Mouse (Mus musculus) cerebellum, postnatal 10 days (tissue): ENCODE data around the gene Samd11.
A peak's percentile ranks its signal among the peaks of the same experiment; 100 is the strongest.

Experiments
- DNase-seq, 2 experiments: peaks; one replicate each; pipeline ENCODE4 v3.0.0; 2021; ENCODE audit warnings: mixed read lengths in 2 of 2

Samd11 gene

DNA sequence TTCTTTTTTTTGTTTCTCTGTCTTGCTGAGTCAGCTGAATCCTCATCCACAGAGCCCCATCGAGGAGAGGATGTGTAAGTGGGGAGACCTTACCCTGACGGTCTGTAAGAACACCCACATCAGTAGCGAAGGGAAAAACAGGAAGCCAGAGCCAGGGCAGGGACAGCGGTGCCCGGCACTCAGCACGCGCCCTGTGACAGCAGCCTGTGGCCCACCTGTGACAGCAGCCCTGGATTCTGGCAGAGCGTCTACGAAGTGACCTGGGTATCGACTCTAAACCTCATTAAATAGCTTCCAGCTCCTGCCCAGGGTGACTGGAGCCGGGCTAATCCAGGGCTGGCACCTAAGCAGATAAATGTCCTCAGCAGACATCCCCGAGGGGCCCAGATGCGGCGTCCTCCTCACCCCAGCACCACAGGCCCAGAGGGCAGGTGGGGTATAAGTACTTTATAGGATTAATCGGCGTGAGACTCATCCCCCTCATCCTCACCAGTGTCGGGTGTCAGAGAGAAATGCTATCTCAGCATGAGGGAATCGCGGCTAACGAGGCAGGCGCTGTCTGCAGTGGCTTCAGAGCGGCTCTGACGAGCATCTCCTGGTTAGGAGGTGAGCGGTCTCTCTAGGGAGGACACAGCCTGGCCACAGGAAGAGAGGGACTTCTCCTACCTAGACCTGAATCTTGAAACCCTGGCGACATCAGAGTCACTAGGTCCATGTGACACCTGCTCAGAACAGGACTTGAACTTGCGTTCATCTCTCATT lies at the start of gene Samd11:
Gene Samd11 (minus strand): TSS at position 580 of the 762 bp plus-strand sequence.
- DNase-seq = no peak

DNA sequence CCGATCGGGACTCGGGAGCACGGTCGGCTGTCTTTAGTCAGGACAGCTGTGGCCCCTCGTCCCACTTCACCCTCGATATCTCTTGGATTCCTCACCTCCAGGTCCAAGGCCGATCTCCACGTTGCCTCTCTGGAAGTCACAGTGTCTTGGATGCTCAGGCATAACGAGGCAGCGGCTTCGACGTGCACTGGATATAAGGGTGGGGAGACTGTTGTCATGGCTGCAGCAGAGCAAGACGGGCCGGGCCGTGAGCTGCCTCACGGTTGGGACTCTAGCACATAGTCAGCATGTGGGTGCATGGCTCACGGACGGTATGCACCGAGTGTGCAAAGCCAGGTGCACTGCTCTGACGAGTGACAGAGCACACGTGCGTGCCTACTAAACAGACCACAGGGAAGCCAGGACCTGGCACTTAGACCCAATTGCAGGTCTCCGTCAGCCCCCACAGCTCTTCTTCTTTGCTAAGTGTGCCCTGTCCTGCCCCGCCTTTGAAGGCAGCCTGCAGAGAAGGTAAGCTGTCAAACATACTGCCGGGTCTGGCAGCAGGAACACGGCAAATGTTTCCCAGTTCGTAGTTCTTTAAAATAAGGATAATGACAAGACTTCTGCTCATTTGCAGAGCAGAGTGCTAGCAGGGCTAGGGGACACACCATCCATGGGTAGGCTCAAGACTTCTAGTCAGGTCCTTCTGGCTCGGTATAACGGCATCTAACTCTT lies 938 bp downstream of the Samd11 start:
- DNase-seq = peak; percentile 31 to 34

DNA sequence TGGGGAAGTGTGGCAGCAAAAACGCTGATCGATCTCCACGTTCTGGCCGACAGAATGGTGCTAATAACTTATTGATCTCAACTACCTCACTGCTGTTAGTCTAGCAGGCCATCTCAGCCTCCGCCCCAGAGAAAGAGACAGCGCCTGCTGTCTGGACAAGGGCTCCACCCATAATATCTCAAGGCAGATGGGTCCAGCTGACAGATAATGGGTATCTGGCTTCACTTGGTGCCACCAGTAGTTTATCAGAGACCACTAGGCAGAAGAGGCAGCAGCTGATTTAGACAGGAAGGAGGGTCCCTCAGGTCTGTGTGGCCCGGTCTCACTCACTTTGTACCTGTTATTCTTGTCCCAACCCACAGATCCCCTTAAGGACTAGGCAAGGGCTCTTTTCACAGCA lies 2.4 kb downstream of the Samd11 start:
- DNase-seq = no peak

DNA sequence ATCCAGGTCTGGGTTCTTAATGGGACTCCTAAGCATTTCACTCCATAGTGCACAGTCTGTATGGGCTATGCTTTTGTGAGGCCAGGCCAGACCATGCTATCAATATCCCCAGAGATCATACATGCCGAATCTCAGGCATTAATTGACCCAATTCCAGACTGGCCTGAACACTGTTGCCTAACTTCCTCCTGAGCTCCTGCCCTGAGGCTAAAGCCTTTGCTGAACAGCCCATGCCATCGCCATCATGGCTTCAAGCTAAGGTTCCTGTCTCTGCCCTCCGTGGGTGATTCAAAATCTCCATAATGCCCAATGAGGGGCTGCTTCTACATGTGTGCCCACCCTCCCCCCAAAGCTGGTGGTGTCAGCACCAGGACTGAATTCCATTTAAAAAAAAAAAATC lies 2.8 kb downstream of the Samd11 start:
- no peak for DNase-seq

DNA sequence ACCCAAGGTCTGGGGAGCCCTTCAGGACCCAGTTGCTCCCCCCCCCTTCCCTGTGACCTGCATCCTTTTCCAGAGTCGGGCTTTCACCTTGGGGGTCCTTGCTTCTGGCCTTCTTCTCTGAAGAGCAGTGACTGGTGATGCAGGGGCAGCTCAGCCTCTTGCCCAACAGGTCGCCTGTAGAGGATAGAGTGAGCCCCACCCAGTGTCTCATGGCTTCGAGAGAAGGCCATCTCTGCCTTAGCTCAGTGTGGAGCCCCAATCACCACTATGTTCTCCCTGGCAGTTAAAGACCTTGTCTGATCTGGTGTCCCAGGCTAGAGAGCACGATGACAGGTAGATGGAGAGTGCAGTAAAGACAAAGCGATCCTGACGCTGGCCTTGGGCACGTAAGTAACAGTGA lies 3.3 kb downstream of the Samd11 start:
- no peak for DNase-seq

DNA sequence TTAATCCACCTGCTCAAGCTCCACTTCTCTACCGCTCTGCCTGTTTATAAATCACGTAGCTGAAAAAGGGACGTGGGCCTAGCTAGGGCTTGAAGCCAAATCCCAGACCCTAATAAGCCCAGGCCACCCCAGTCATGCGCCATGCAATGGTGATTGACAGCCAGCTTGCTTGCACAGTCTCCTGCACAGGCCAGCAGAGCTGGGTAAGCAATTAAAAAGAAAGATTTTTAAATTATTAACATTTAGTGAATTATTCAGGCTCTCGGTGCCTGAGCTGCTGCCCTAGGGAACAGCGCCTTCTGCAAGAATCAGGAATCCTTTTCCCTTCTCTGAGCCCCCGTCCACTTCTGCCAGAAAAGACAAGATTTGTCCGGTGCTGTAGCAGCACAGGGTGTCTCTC lies 4.4 kb downstream of the Samd11 start:
- no peak for DNase-seq

DNA sequence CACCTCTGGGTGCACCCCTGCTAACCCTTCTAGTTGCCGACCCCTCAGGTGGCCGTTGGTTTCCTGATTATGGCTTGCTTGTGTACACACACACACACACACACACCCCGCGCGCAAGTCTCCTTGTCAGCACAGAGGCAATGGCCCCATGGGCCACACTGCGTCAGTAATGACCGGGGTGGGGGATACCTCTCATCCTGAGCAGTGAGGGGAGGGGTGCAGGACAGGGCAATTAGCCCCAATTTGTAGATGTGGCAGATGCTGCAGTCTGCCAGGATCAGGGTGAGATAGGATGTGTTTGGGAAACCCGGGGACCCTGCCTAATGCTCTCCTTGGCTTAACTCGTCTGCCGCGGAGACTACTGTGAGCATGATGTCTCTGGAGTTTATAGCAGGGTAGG lies 5.9 kb downstream of the Samd11 start:
- no peak for DNase-seq

DNA sequence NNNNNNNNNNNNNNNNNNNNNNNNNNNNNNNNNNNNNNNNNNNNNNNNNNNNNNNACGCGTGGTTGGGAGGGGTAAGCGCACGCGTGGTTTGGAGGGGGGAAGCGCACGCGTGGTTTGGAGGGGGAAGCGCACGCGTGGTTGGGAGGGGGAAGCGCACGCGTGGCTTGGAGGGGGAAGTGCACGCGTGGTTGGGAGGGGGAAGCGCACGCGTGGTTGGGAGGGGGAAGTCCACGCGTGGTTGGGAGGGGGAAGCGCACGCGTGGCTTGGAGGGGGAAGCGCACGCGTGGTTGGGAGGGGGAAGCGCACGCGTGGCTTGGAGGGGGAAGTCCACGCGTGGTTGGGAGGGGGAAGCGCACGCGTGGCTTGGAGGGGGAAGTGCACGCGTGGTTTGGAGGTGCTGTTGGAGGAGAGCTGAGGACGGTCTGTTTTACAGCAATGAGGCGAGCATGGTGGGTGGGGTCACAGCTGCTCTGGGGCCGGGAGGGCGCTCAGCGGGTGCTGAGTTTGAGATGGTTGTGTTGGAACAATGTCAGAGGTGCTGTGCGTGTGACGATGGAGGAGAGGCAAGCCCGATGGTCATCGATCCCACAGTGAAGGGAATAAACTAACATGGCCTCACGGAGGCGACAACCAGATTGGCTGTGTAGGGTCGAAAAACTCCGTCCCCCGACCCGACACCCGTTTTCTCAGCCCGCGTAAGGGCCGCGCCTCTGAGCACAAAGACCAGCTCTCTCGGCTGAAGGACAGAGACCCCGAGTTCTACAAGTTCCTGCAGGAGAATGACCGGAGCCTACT lies 18.6 kb downstream of the Samd11 start:
- DNase-seq = peak; percentile 61 to 62

DNA sequence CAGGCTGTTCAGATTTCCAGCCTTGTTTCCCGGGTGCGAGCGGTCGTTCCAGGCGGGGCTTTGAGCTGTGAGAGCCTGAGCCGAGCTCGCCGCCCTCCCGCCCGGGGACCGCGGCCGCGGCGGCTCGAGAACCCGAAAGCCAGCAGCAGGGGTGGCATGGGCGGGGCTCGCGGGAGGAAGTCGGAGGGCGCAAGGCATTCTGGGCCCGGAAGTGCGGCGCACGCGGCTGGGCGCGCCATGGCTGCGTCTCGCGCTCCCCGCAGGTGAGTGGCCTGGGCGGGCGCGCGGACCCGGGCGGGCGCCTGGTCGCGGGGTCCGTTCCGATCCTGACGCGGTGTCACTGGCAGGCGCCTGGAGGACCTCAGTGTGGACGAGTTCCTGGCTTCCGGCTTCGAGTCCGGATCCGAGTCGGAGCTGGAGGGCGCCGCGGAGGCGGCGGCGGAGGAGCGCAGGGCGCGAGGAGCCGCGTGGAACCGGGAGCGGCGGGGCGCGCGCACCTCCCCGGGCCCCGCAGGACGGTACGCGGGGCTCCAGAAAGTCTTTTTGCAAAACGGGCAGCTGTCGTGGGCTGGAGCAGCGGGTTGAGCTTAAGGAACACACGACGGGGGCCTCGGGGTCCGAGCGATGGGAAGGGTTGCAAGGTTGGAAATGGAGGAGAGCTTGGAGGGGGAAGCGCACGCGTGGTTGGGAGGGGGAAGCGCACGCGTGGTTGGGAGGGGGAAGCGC lies 19.5 kb downstream of the Samd11 start, which contains the start of gene Noc2l:
Gene Noc2l (plus strand): TSS at position 203 of the 726 bp plus-strand sequence.
- peak; percentile 96 to 98 for DNase-seq

DNA sequence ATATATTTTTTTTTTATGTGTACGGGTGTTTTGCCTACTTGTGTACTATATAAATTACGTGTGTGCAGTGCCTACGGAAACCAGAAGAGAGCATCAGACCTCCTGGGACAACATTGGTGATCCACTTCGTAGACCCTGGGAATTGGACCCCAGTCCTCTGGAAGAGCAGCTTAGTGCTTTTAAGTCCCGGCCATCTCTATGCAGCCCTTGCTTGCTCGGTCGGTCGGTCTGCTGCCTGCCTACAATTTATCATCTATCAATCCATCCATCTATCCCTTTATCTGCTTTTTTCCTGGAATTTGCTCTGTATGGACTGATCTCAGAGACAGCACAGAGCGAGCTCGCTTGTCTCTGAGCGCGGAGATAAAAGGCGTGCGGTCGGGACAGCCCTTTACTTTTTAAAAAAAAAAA lies 20.1 kb downstream of the Samd11 start:
- peak; percentile 54 to 62 for DNase-seq

DNA sequence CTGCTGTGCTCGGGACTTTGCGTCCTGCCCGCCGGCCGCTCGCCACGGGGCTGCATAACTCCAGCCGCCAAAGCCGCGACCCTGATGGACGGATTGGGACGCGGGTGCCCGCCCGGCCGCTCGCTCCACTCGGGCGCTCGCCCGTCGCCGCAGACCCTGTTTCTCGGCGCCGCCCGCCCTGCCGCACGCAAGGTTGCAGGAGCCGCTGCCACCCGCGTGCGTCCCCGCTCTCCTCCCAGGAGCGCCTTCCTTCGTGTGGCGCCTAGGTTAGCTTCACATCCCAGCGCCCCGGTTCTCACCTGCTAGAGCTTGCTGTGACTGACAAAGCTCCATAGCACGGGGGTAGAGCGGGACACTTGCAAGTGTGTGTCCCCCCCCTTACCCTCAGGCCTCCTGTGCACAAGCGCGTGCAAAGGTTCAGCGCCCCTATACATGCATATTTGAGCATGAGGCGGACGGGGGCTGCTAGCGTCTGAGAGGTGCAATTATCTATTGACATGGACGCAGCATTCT lies 20.7 kb downstream of the Samd11 start, which contains the start of gene Plekhn1:
Gene Plekhn1 (minus strand): TSS at position 157 of the 513 bp plus-strand sequence.
- peak; percentile 91 to 92 for DNase-seq

DNA sequence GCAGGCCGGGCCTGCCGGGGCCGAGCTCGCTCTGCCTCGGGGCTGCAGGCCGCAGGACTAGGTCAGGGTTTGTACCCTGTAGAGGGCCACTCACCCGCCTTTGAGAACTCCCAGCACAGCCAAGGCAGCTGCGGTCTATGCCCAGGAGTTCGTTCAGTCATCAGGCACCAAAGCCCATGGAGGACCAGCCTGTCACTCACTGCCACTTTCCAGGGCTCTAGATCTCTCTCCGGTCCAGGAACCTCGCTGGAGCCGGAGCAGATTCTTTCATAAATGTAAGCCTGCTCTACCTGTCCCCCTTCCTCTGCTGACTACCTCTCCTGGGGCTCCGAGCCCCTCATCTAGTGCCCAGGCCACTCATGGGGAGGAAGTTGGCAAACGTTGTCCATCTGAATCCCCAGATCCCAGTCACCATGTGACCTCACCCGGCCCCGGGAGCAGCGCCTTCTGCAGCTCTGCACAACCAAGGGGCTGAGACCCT lies 21.4 kb downstream of the Samd11 start:
- DNase-seq = peak; percentile 59 to 67

DNA sequence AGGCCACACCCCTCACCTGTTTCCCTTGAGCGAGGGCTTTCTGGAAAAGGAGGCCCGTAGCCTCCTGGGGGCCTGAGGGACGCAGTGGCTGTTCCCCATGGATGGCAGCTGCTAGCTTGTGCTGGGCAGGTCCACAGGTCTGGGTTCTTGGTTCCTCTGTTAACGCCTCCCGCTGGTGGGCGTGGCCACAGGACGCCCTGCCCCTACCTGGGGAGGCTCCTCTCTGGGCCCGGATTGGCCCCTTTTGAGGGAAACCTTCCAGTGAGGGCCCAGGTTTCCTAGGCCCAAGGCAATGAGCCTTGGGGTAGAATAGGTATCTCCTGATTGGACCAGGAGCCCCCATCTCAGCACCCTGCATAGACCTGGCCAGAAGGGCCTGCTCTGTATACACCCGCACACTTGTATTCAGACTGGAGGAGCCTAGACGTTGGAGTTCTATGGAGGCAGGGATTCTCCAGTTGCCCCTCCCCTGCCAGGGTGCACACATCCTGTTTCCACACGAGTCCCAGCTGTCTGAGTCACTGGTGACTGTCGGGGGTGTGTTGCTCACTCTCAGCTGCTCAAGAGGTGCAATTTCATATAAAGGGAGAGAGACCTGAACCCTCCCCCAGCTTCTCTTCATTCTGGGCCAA lies 26.9 kb downstream of the Samd11 start:
- peak in 1 of 2 experiments; percentile 34 for DNase-seq

DNA sequence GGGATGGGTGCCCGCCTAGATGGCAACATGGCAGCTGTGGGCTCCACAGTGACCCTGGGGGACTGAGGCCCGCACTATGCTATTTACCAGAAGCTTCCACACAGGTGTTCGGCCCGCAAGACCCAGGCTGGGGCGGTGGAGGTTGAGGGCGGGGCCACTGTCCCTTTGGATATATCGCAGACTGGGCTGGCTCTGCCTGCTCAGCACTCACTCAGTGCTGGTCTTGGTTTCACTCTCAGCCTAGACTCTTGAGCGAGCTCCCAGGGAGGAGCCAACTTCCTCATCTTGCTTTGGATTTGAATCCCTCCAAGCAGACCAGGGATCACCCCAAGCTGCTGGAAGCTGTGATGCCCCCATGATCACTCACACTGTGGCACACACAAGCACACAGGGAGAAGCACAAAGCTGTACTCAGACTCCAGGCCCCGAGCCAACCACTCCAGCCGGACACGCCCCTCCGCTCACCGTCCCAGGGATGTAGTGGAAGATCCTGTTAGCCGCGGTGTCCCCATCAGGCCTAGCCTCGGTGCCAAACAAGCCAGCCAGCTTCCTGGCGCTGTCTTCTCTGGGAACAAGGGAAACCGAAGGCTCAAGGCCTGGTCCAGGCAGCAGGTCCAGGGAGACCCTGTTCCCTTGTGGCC lies 27.6 kb downstream of the Samd11 start:
- DNase-seq = peak; percentile 49 to 64

DNA sequence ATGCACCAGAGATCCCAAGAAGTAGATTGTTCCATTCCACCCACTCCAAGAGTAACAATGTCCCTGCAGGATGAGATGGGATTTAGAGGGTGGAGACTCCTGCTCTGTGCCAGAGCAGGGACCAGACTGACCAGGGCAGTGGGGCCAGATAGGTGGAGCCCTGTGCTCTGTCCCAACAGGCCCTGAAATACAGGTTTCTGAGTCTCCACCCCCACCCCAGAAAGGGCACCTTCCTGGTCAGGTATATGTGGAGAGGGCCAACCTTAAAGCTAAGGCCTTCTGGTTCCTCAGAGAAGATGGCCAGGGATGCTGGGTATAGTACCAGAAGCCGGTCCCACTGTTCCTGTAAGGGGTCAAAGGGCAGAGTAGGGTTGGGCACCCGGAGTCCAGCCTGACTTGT lies 31.2 kb downstream of the Samd11 start:
- DNase-seq = no peak

DNA sequence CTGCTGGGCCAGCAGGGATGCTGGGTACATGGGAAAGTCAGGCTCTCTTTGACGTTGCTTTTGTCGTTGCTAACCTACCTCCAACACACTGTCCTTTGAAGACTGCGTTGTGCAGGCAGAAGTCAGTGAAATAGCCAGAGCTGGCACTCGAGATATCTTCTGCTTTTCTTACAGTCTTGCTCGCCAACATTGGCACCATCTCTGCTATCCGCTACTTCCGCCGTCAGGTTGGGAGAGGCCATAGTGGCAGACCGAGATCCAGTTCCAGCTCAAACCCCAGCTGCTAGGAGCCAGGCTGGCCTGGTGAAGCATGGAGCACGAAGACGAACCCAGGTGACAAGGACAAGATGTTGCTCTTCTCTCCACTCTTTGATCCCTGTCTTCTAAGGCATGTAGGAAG lies 35.5 kb downstream of the Samd11 start:
- DNase-seq = no peak

DNA sequence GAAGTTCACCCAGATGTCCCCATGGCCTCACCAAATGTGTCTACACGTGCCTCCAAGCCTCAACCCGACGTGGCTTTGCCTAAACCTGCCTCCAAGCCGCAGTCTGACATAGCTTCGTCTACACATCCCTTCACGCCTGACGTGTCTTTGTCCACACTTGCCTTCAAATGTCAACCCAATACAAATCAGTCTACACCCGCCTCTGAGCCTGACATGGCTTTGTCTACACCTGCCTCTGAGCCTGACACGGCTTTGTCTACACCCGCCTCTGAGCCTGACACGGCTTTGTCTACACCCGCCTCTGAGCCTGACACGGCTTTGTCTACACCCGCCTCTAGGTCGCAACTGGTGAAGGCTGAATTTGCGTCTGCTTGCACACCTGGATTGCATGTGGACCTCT lies 37.6 kb downstream of the Samd11 start:
- DNase-seq = no peak

DNA sequence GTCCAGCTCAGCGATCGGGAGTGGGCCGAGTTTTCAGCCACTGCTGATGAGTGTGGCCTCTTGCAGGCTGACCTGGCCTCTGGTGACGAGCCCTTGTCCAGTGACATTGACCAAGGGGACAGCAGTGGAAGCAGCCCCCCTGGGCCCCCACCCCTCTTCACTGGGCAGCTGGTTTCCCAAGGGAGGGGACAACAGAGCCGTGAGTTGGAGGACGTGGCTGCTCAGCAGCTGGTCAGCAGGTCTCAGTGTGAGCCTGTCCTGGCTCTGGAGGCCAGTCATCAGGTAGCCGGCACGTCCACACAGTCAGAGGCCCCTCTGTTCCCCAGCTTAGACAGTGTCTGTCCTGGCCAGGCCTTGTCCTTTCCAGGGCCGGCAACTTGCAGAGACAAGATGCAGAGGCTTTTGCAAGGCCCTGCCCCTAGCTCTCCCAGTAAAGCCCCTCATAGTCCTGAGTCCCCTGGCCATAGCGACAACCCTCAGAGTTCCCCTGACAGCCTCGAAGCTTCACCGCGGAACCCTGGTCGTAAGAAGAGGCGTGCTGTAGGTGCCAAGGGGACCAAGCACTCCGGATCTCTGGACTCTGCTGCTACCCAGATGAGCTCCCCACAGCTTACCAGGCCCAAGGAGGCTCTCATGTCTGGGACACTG lies 38.3 kb downstream of the Samd11 start:
- no peak for DNase-seq

DNA sequence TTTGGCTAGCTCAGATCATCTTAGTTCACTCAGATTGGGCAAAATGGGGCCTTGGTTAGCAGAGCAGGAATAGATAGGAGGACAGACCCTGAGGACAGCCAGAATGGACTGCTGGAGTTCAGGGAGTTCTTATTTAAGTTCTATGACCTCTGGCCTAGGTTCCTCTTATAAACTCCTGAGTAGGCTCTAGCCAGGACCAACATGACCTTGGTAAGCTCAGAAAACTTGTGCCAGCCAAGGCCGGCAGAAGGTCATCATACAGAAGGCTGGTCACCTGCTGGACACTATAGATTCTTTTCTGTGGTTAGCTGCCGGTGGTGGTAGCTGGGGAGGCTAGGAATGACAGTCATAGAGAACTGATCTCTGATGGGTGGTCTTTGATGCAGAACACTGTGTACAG lies 39.3 kb downstream of the Samd11 start:
- no peak for DNase-seq

DNA sequence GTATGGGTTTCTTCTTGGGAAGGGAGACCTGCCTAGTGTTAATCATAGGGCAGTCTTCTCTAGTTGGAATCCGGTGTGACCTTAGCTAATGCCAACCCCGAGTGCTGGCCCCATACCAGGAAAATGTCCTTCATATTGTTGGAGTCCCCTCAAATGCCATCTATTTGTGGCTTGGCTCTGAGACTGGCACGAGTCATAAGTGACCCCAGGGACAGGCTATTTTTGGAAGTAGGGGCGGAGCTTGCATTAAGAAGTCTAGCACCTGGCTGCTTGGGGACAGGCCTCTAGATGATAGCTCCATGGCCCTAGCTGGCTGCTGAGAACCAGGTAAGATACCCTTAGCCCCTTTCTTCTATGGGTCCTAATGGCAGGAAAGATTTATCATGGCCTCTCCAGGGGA lies 39.8 kb downstream of the Samd11 start, which contains the start of gene Perm1:
Gene Perm1 (plus strand): TSS at position 220 of the 400 bp plus-strand sequence.
- DNase-seq = peak; percentile 76 to 83

DNA sequence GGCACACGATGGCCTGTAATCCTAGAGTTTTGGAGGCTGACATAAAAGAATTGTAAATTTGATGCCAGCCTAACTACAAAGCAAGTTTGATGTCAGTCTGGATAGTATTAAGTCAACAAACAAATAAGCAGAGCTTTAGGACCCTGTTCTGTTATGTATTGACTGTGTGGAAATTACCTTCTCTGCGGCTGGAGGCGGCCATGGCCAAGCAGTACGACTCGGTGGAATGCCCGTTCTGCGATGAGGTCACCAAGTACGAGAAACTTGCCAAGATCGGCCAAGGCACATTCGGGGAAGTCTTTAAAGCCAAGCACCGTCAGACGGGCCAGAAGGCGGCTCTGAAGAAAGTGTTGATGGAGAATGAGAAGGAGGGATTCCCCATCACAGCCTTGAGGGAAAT lies 42.3 kb downstream of the Samd11 start:
- no peak for DNase-seq
